Mouse (Mus musculus) MEL (cell line): ENCODE results near the gene Igfn1.

Experiments used
- CHD2 ChIP-seq: IDR thresholded peaks from 2 replicates; pipeline ENCODE4 v1.6.1; 2011; ENCODE audit warnings: low read length, improper control_type of control experiment
- CTCF ChIP-seq, 3 experiments: IDR thresholded peaks in 2 of 3; conservative IDR thresholded peaks in 1 of 3; 2 replicates each; pipeline ENCODE4 v1.5.1; 2011 to 2012; ENCODE audit warnings: low read length in 3 of 3, low read depth in 2 of 3, mild to moderate bottlenecking in 2 of 3, improper control_type of control experiment in 1 of 3, inconsistent platforms in 1 of 3, mixed read lengths in 1 of 3, moderate library complexity in 1 of 3; ENCODE audit not compliant: control insufficient read depth in 1 of 3, insufficient read depth in 1 of 3, poor library complexity in 1 of 3, severe bottlenecking in 1 of 3
- EP300 ChIP-seq, 2 experiments: IDR thresholded peaks; 2 replicates each; pipeline ENCODE4 v1.6.1; 2011; ENCODE audit warnings: improper control_type of control experiment in 2 of 2, low read length in 2 of 2, low read depth in 1 of 2, mild to moderate bottlenecking in 1 of 2
- GATA1 ChIP-seq: IDR thresholded peaks from 2 replicates; pipeline ENCODE4 v1.6.1; 2011; ENCODE audit warnings: low read depth, low read length, improper control_type of control experiment
- KAT2A ChIP-seq: conservative IDR thresholded peaks from 2 replicates; pipeline ENCODE4 v1.6.1; 2012; ENCODE audit warnings: low read depth, low read length, improper control_type of control experiment, inconsistent platforms
- MAX ChIP-seq: IDR thresholded peaks from 2 replicates; pipeline ENCODE4 v1.6.1; 2011; ENCODE audit warnings: low read length, improper control_type of control experiment
- MAZ ChIP-seq: IDR thresholded peaks from 2 replicates; pipeline ENCODE4 v1.6.1; 2012; ENCODE audit warnings: low read depth, mild to moderate bottlenecking, inconsistent platforms, low read length, improper control_type of control experiment
- POLR2A ChIP-seq, 2 experiments: IDR thresholded peaks; 2 replicates each; pipeline ENCODE4 v1.6.1; 2011 to 2012; ENCODE audit warnings: low read length in 2 of 2, mild to moderate bottlenecking in 2 of 2, control low read depth in 1 of 2, improper control_type of control experiment in 1 of 2, low read depth in 1 of 2, moderate library complexity in 1 of 2; ENCODE audit not compliant: control insufficient read depth in 1 of 2, insufficient read depth in 1 of 2, poor library complexity in 1 of 2
- POLR2AphosphoS5 ChIP-seq: IDR thresholded peaks from 2 replicates; pipeline ENCODE4 v1.6.1; 2012; ENCODE audit warnings: low read depth, borderline replicate concordance, mild to moderate bottlenecking, inconsistent platforms, low read length, moderate library complexity, mixed read lengths
- SMC3 ChIP-seq: IDR thresholded peaks from 2 replicates; pipeline ENCODE4 v1.6.1; 2011; ENCODE audit warnings: low read depth, low read length, improper control_type of control experiment
- TAL1 ChIP-seq: IDR thresholded peaks from 2 replicates; pipeline ENCODE4 v1.6.1; 2012; ENCODE audit warnings: mild to moderate bottlenecking, inconsistent platforms, low read length, moderate library complexity, mixed read lengths
- USF2 ChIP-seq, 2 experiments: IDR thresholded peaks; 2 replicates each; pipeline ENCODE4 v1.6.1; 2011 to 2012; ENCODE audit warnings: improper control_type of control experiment in 2 of 2, low read length in 2 of 2, borderline replicate concordance in 1 of 2, inconsistent platforms in 1 of 2, low read depth in 1 of 2, mild to moderate bottlenecking in 1 of 2; ENCODE audit not compliant: insufficient read depth in 1 of 2
- ZMIZ1 ChIP-seq: IDR thresholded peaks from 2 replicates; pipeline ENCODE4 v1.6.1; 2012; ENCODE audit warnings: low read depth, mild to moderate bottlenecking, inconsistent platforms, low read length, improper control_type of control experiment, moderate library complexity

GRCm38 (mm10) chr1:136040874-136041273, 34.7 kb upstream of the Igfn1 start:
- TF ChIP-seq TAL1 (no peak), EP300 (IDR thresholded peaks at IDR 0.05; ENCODE audit: low read depth in 1 of 2, low read length in 2 of 2) (no peak), USF2 (IDR thresholded peaks at IDR 0.05; ENCODE audit: borderline replicate concordance in 1 of 2, insufficient read depth in 1 of 2, low read depth in 1 of 2, low read length in 2 of 2) (no peak), MAX (no peak), CHD2 (no peak), POLR2AphosphoS5 (no peak), ZMIZ1 (no peak), KAT2A (no peak), GATA1 (no peak), CTCF (IDR thresholded peaks at IDR 0.05 in 2 of 3, conservative IDR thresholded peaks at IDR 0.05 in 1 of 3; ENCODE audit: control insufficient read depth in 1 of 3, insufficient read depth in 1 of 3, low read depth in 2 of 3, low read length in 3 of 3, poor library complexity in 1 of 3, severe bottlenecking in 1 of 3) (no peak), MAZ (no peak), SMC3 (no peak), POLR2A (IDR thresholded peaks at IDR 0.05; ENCODE audit: control insufficient read depth in 1 of 2, insufficient read depth in 1 of 2, low read depth in 1 of 2, low read length in 2 of 2, poor library complexity in 1 of 2) (no peak)
